Mouse (Mus musculus) skeletal muscle tissue, adult 2 months (tissue): ENCODE results near the gene 1810043G02Rik.
"Not testable (repeated sequence)": the region's sequence is repeated elsewhere in the genome, so short reads cannot be mapped to it uniquely, and the experiment has no call there.

Experiments
- DNase-seq: peaks from one replicate; pipeline ENCODE4 v3.0.0-alpha.2; 2012; ENCODE audit warnings: low read depth, low spot score

The 1810043G02Rik gene

DNA sequence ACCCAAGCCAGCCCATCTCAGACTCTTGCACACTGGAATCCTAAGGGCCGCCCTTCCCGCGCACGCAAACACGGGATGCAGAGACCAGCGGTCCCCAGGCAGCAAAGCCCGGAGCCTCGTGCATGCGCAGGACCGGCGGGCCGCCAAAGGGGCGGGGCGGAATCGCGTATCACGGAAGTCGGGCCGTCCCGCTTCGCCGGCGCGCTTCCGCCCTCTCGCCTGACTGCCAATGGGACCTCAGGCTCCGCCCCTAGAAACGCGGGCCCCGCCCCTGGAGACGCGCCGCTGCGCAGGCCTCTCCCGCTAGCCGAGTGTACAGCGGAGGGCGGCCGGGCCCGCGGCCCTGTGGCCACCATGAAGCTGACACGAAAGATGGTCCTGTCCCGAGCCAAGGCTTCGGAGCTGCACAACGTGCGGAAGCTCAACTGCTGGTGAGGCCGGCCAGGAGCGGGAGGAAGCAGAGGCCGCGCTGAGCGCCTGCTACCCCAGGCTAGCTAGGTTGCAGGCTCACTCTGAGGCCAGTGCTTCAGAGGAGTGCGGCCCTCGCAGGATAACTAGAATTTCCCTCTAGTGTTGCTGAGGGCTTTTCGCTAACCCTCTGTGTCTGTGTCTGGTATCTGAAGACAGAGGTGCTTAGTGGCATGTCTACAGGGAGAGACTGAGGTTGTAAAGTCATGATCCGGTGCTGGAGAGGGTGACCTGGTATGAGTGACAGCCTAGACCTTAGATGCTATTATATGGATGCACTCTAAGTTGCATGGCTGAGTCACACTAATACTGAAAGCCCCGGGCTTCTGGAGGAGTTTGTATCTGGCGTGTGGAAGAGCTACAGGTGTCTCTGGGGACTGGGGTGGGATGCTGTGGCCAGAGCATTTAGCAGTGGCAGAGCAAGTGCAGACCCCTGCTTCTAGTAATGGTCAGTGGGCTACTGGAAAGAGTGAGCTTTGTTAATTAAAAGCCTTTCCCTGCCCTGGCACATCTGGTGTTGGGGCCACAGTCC, at the start of gene 1810043G02Rik:
1810043G02Rik (plus strand) TSS at position 174 of the 1,000 bp plus-strand sequence.
- DNase-seq: peak; percentile 94

DNA sequence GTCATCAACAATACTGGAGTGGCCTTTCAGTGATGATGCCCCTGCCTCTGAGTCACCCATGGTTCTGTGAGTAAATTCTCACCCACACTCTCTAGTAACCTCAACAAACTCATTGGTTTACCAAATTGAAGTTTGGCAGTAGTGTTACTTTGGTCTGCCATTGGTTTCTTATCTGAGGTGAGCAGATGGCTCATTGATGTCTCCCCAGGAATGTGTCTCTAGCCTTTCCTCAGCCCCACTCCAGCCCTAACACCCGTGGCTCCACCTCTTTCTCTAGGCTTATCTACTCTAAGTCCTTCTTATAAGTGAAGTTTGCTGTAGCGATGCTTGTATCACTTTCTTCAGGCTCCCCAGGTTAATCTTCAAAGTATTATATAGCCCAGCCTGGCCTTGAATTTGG, 38.6 kb upstream of the 1810043G02Rik start:
- DNase-seq: no peak

DNA sequence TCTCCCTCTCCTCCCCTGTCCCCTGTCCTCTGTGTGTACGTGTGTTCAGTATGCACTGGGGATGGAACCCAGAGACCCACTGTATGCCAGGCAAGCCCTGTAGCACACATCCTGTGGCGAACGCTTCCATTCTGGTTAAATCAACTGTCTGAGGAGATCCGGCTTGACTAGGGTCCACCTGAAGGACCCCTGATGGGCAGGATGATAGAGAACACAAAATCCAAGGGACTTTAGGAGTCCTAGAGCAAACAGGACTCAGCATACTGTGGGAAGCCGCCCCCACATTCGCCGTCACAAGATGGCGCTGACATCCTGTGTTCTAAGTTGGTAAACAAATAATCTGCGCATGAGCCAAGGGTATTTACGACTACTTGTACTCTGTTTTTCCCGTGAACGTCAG, 27.9 kb upstream of the 1810043G02Rik start:
- not testable (repeated sequence) for DNase-seq

DNA sequence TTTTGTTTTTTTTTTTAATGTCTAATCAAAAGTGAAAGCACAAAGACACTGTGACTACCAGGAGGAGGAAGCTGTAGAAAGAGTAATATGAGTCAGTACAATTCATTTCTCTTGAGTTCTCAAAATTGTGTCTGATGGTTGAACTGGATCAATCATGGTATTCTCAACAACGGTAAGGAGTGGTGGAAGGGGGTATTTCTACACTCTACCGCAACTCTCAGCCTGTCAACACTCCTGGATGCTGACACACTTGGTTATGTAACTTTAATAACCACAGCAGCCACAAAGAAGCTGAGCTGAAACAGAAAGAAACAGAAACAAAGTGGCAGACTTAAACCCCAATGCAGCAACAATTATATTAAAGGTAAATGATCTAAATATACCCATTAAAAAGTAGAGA, 15.6 kb upstream of the 1810043G02Rik start:
- DNase-seq: no peak

DNA sequence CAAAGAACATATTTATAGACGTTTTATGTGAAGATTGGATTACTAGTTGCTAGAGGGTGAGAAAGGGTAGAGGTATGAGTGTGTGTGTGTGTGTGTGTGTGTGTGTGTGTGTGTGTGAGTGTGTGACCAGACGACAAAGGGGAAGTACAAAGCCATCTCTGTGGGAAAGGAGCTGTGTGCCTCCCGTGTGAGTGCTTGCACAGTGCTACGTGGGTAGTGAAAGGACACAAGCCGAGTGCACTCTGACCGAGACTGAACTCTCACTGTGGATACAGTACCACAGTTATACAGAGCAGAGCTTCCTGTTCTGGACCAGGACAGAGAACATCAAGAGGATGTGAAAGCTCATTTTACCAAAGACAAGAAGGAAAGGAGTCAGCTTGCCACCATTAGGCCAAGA, 14.4 kb upstream of the 1810043G02Rik start:
- DNase-seq: no peak

DNA sequence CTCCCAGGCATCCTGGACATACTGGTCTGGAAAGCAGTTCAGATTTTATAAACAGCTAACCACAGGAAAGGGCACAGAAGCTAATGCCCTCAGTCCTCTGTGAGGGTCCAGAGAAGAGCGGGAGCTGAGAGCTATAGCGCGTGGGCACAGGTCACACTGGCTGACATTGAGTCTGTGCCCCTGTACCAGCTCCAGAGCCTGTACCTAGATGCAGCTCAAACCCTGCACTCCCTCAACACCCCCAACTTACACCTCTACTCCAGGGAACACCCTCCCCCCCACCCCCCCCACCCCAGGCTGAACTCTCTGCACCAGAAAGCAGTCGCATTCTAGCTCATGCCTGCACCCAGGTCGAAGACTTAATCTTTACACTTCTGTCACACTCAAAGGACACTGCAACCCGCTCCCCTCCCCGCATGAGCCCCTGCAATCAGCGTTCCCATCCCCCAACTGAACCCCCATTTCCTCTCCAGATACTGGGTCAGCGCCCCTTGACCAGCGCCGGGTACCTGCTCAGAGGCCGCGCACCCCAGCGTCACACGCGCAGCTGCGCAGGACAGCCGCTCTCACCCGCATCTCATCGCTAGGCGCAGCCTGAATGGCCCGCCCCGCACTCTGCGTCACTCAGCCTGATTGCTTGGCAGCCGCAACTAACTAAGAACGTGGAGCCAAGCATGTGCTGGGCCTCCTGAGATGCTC, 8.9 kb upstream of the 1810043G02Rik start:
- DNase-seq: no peak

DNA sequence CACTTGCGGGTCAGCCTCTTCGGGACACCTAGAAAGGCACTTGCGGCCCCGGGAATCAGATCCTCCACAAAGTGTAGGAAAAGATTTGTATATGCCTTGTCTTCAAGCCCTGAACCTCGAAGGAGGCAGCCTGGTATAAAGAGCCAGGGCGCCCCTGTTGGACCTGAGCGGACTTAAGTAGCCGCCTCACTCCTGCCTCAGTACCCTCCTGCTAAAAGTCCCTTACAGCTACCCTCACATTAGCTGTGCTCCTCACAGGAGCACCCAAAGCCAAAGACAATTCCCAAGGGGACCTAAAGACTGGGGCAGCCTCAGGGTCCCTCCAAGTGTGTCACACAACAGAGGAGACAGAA, 8.4 kb upstream of the 1810043G02Rik start:
- no peak for DNase-seq

DNA sequence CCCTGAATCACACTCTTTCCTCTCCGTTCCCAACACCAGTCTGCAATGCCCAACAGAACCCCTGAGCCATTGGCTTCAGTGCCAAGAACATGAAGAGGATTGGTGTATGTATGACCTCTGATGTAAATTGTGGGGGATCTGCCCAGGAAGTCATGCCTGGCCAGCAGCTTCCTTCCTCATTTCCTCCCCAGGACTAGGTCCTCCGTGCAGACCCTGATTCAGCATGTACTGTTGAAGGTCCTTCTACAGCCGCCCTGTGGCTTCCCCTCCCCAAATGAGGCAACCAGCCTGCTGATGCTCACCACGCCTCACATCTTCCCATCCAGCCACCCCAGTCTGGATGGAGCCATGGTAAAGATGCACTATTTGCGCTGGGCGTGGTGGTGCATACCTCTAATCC, 7.8 kb upstream of the 1810043G02Rik start, which contains the start of gene Trpm2:
Trpm2 (minus strand) TSS at position 83 of the 400 bp plus-strand sequence.
- DNase-seq: peak; percentile 32

DNA sequence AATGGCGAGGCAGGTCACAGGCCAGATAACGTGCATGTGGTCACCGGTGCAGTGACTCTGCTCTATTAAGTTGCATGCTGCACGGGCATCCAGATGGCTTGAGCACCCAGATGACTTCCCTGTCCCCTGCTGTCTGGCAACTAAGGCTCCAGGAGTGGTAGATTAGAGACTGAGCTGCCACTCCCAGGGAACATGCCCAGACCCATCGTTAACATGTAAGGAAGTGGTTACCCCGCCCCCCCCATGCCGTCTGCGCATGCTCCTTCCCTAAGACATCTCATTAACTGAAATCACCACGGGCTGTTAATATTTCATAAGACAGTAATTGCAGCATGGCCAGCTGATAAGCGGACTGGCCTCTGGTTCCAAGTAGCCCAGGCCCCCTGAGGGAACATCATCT, 7.1 kb upstream of the 1810043G02Rik start:
- no peak for DNase-seq

DNA sequence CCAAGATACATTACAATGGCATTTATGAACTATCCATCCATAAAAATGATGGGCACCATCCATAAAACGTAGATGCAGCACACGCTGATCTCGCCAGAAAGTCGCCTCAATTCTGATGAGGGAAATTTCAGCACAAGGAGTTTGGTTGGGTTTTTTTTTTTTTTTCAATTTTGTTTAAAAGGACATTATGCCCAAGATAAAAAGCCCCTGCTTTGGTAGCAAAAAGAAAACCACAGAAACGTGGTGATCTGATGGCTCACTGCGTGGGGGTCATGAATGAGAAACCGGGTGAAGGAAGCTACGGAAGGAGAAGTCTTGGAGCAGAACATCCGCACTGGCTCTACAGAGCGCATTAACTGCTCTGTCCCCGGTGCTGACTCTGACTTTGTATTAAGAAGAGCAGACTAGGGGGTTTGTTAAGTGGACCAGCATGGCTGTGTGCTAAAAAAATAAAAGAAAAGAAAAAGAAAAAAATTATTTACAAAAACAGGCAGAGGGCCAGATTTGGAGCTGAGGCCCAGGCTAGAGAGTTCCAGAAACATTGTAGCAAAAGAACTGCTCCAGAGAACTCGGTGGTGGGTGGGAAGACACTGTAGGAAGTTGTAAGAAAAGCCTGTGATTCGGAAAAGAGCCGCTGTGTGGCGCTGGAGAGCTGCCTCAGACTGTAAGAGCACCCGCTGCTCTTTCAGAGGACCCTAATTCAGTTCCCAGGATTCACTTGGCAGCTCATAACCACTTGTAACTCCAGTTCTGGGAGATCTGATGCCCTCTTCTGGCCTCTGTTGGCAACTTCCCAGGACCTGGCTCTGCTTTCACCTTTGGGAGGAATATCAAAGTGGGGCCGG, 6.4 kb upstream of the 1810043G02Rik start:
- no peak for DNase-seq

DNA sequence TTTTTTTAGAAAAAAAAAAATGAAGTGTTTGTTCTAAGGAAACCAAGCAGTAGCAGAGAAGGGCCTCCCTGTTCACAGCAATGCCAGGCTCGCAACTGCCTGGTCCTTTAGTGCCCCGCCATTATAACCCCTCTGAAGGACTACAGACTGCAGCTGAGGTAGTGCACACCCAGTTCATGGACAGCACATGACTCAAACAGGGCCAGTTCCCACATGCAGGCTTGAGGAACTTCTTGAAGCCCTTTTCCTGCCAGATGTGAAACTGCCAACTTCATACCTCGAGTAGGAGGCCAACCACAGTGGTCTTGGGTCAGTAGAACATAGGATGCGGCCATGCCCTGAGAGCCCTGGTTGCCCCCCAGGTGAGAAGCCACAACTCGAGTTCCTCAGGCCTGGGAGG, 4.0 kb upstream of the 1810043G02Rik start:
- no peak for DNase-seq

DNA sequence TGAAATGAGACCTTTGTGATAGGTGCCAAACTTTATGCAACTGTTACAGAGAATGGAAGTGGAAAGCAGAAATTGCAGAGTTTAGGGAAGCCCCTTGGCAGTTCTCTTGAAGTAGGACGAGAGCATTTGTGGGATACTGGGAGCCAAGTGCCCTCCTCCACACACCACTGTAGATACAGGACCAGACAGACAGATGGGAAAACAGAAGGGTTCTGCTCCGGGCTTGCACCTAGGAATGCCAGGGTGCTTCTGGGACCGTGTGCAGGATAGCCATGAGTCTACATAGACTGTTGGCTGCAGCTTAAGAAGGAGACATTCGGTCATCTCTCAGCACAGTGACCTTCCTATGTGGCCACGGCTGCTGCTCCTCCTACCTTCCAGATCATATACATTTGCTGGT, 3.5 kb upstream of the 1810043G02Rik start:
- DNase-seq: no peak

DNA sequence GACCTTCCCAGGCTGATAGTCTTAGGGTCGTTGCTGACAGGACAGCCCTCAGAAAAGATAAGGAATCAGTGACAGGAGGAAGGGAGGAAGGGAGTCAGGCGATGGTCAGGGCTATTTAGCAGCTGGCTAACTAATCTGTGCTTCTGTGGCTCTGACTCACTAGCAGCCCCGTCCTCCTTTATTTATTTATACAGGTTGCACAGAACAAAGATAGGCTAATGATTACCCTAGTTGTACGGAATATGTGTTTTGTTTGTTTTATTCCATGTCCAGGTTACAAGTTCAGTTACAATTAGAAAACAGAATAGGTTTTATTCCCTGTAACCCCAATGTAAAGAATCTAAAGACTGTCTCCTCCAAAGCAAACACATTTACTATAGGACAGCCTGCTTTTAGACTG, 2.7 kb upstream of the 1810043G02Rik start:
- no peak for DNase-seq

DNA sequence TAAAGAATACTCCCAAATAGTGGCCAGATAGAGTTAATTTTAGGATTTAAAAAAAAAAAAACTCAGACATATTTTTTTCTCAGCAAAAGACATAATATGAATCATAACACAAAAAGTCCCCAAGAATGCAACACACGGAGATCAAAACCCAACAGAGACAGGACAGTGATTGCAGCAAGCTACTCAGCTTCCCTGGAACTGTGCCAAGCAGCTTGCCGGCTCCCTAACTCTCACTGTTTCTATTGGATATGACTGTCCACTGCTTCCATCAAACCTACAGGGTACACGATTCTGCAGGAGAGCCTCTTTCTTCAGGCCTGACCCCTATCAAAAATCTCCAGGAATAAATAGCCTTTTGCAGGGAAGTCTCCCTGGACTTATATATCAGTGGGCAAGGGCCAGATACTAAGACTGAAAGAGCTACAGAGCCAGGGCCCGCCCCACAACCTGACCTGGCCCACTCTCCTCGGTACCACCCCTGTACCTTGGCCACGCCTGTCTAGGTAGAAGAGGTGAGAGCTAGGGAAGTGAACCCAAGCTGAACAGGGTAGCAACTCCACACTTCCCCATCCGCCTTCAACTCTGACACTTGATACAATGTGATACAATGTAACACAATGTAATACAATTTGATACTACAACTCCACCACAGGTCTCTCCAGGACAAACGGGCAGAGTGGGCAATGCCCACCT, 1.7 kb upstream of the 1810043G02Rik start:
- DNase-seq: no peak

DNA sequence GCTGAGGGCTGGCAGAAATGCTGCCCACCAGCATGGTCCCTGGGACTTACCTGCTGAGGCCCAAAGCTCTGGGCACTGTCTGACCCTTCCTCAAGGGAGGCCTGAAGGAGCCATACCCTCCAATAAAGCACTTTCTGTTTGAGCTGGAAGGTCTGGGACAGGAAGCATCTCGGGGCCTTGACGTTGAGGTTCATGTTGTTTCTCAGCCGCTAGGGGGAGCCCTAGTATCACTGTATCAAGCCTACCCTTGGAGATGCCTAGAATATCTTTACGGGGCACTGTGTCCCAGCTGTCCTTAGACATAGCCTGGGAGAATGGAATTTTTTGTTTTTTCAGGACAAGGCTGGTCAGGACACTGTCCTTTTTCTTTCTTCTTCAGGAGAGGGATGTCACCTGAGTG, 6.3 kb downstream of the 1810043G02Rik start:
- peak; percentile 79 for DNase-seq

DNA sequence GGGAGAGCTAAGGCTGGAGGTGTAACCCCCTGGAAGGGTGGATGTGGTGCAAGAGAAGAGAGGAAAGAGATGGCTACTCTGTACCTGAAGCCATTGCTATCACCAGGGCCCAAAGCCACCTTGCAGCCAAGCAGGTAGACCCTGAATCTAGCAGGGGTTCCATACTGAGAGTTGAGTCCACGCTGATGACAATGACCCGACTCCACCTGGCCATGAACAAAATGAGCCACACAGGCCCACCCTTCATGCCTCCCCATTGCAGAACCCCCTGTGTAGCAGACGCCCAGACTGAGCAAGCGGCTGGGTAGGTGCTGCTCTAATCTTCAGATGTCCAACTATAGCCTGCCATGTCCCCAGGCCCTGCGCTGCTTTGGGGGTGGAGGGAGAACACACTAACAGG, 7.5 kb downstream of the 1810043G02Rik start:
- DNase-seq: no peak

DNA sequence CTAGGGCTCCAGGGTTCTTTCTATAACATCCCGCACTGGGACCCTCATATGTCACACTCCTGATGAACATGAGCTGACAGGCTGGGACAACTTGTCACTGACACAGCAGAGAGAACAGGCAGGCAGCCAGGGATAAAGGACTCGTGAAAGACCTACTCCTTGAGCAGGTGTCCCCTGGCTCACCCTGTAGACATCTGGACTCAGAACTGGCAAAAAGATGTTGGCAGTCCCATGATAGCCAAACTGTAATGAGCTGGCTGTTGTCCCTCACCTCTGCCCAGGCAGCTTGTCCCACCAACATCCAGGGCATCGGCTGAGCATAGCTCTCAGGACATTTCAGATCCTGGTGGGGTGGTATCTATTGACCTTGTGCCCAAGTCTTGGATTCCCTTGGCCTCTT, 17.3 kb downstream of the 1810043G02Rik start:
- DNase-seq: no peak

DNA sequence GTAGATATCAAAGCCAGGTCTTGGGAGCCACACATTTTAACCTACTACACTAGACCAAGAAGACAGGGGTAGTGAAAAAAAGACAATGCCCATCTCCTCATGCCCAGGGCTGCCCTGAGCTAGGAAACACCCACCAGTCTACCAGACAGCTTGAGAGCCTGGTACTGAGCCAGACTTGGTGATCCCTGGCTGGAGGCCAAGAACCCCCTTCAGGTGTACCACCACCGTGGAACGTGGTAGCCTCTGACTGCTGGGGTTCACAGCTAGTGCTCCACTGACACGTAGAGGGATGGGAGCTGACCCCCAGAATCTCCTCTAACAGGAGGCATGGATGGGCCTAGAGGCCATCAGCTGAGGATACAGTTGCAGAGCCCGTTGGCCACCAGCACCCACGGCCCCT, 21.9 kb downstream of the 1810043G02Rik start:
- DNase-seq: no peak

DNA sequence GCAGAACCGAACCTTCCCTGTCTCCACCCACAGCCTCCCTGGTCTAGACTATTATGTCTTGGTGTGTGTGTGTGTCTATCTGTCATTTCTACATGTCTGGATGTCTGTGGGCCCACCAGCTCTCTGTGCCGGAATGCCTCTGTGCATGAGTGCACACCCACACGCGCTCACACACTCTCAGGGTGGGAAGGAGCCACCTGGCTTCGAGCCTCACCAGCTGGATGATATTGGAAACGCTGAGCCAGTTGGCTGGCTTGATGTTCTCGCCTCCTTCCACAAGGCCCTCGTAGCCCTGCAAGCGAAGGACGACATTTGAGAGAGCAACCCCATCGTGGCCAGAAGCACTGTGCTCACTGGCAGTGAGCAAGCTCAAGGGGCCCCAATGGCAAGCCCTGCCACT, 23.5 kb downstream of the 1810043G02Rik start:
- peak; percentile 42 for DNase-seq

DNA sequence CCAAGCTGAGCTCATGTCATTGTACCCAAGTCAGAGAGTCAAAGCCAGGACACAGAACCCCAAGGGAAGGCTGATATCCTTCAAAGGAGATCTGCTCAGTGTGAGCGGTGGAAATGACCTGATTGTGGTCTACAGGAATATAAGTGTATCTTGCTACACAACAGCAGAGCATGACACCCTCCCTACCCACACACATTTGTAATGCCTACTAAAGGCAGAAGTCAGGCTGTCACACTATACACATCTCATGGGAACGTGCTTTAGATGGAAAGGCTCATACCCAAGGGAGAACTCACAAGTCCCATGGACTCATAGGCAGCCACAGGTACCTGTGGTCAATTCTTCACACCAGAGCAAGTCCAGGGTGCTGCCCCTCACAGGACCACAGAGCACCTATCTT, 24.0 kb downstream of the 1810043G02Rik start:
- no peak for DNase-seq

DNA sequence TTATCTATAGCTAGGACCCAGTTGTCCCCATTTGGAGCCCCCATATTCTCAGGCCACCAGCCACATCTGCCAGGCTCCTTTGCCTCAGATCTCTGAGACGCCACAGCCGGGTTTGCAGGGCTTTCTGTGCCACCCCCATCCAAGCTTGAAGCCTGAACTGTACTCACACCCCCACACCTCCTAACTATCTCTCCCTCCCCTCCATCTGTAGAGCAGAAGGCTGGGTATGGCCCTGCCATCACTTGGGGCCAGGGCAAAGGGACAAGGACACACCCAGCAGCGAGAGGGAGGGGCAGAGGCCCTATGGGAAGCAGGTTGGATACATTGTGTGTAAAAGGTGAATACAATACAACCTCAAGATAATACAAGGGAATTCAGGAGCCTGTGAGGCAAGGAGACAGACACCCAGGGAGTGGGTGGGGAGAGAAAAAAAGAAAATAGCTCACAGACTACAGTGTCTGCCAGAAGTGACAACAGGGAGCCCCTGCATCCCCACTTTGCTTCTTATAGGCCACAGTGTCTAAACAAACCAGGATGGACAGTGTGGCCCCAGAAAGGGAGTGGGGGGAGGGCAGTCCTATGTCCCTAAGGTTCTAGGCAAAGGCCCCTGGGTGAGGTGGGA, 26.3 kb downstream of the 1810043G02Rik start:
- DNase-seq: no peak
